Mouse (Mus musculus) cerebellum, adult 18-20 months (tissue): ENCODE data around the gene Zfp109.

Experiments used
- DNase-seq, 2 experiments: peaks; one replicate each; pipeline ENCODE4 v3.0.0; 2021

Zfp109 gene

DNA sequence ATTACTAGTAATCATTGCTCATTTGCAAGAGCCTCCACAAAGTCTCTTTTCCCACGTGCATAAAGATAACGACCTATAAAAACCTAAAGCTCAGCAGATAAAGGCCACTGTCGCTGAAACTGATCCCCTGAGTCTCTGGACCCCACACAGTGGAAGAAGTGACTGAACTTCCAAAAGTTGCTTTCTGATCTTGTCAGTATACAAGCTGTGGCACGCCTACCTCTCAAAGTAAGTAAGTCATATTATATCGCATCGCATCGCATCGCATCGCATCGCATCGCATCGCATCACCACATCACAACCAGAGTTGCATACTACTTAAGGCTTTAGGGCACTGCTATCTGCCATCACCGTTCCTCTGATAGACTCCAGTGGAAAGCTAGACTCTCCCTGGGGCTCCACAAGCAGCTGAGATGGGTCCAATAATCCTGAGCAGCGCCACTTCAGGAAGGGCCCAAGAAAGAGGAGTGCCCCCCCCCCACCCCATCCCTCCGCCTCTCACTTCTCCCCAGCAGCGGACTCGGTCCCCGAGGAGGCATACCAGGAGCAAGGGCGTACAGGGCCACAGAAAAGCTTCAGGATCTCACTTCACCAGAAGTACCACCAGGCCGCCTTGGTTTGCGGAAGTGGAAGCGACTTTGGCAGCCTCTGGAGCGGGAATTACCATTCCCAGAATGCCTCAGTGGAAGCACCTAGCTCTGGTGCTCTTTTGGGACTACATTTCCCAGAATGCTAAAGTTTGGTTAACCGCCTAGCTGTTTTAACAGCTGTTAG, 29.7 kb downstream of the Zfp109 start:
- DNase-seq: peak; percentile 75 to 81

DNA sequence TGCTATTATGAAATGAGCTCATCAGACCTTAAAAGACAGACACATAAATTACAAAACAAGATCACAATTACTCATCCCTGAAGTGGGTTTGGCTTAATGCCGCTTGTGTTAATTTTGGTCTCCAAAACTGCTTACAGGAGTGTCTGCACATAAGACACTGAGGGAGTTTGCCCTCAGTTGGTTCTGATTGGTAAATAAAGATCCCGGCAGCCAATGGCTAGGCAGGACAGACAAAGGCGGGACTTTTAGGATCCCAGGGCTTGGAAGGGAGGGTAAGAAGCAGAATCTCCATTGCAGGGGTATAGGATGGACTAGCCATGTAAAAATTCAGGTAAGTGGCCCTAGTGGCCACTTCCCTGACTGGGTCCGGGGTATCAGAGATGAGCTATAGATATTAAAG, 40.4 kb downstream of the Zfp109 start:
- no peak for DNase-seq

DNA sequence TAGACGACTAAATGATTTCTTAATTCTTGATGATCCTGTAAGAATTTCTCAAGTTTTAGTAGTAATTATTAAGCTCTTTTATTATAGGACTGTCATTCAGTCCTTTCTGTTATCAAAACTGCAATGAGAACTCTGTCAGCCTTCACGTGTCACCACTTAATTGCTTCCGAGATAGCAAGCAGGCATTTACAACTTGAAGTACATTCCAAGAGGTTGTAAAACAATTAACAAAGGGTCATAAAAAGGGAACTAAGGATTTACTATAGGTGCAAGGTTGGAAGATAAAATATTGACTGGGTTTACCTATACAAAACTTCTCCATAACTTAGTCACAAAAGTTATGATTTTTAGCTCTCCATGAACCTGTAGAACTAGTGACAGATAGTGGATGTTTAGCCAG, 44.2 kb downstream of the Zfp109 start:
- DNase-seq: no peak

DNA sequence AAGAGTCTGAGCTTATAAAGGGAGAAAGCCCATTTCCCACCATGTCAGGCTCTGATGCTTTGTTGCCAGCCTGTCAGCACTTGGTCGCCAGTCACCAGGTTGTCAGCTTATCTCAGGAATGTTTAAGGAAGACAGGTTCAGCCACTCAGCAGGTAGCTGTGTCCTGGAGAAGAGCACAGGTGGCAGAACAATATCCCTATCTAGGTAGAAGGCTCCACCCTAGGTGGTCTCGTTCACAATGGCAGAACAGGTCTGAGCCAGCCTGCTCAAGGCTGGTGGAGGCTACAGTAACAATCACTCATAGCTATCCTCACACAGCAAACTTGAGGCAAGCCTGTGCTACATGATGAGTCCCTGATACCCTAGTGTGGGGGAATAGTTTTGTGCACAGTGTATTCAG, 46.0 kb downstream of the Zfp109 start:
- DNase-seq: no peak

DNA sequence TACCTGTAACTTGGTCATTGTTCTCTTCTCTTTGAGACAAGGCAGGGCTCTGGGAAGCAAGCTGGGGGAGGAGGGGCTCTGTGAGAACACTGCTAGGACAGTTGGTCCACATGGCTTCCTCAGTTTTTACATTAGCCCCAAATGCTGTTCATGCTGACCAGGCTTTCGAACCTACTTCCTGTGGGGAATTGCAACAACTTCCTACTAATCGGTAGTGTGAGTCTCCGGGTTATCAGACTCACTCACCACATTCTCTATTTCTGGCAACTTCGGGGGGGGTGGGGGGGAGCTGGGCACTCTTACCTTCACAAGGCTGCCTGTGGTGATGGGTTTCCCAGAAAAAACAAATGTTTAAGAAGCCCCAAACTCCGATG, 47.8 kb downstream of the Zfp109 start:
- no peak for DNase-seq

DNA sequence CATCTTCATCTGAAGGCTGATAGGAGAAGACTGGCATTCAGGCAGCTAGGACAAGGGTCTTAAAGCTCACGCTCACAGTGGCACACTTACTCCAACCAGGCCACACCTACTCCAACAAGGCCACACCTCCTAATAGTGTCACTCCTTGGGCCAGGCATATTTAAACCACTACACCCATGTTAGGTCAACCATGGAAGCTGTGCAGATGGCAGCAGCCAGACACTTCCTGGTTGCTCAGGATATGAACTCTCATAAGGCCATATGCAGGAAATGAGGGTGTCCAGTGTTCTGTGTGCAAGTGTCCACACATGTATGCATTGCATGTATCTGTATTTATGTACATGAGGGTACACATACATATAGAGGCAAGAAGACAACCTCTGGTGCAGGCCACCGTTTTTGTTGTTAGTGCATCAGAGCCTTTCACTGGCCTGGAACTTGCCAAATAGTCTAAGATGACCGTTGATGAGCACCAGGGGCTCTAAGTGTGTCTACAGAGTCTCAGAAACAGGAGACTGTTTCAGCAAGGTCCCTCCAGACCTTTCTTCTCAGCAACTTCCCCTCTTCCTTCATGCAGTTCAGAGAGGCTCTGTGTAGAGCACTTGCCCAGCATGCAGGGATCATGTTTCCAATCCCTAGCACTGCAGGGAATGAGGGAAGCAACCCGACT, 48.3 kb downstream of the Zfp109 start:
- no peak for DNase-seq

DNA sequence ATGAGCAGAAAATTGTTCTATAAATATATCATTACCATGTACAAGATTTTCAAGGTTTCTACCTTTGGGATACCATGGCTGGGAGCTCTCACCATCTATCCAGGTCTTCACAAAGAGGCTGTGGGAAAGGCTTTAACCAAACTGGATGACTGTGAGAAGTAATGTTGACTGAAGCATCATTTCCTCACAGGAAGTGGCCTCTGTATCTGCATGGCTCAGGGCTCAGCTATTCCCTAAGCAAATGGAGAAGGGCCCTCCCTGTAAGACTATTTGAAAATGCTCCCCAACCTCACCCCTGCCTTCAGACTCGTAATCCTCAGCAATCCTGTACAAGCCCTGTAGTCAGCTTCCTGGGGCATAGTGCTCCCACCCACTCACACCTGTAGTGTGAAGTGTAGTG, 49.7 kb downstream of the Zfp109 start:
- DNase-seq: no peak
